Mouse (Mus musculus) intestine, postnatal 0 days (tissue): ENCODE results near the gene Vmn1r1. TPM values are rescaled to one million over a fixed set of nuclear protein-coding genes. Genes with fewer than 3 reads are reported as not detected.

Experiments
- ATAC-seq: fragments of 200-750 bp; cut with Nextera tagmentation; 2 replicates; pipeline ENCODE4 v1.8.0; 2017; ENCODE audit warnings: mild to moderate bottlenecking, moderate TSS enrichment, moderate library complexity
- H3K27ac ChIP-seq: fragments of 300-500 bp; sonication (generic); 2 replicates; pipeline ENCODE4 v1.5.1; 2014; ENCODE audit warnings: mild to moderate bottlenecking, low read depth, low read length, moderate library complexity
- H3K27me3 ChIP-seq: fragments of 300-500 bp; sonication (generic); replicated peaks from 2 replicates; pipeline ENCODE4 v1.6.1; 2014; ENCODE audit warnings: low read length, mixed read lengths; ENCODE audit not compliant: control insufficient read depth, insufficient read depth
- H3K36me3 ChIP-seq: fragments of 300-500 bp; sonication (generic); 2 replicates; pipeline ENCODE4 v1.6.1; 2014; ENCODE audit warnings: mild to moderate bottlenecking, moderate library complexity; ENCODE audit not compliant: control insufficient read depth, insufficient read depth
- H3K4me1 ChIP-seq: fragments of 300-500 bp; sonication (generic); replicated peaks from 2 replicates; pipeline ENCODE4 v1.6.1; 2014; ENCODE audit warnings: antibody characterized with exemption, low read length, mixed read lengths; ENCODE audit not compliant: control insufficient read depth, insufficient read depth
- H3K4me2 ChIP-seq: fragments of 300-500 bp; sonication (generic); replicated peaks from 2 replicates; pipeline ENCODE4 v1.6.1; 2014; ENCODE audit warnings: low read depth, mild to moderate bottlenecking, moderate library complexity
- H3K4me3 ChIP-seq: fragments of 300-500 bp; sonication (generic); 2 replicates; pipeline ENCODE4 v1.5.1; 2014; ENCODE audit warnings: low read depth, low read length
- H3K9ac ChIP-seq: fragments of 300-500 bp; sonication (generic); 2 replicates; pipeline ENCODE4 v1.6.1; 2014; ENCODE audit warnings: mild to moderate bottlenecking, low read depth, low read length
- H3K9me3 ChIP-seq: fragments of 300-500 bp; sonication (generic); 2 replicates; pipeline ENCODE4 v1.6.1; 2016; ENCODE audit warnings: mixed run types; ENCODE audit not compliant: control insufficient read depth
- CTCF ChIP-seq: sonication (generic); IDR thresholded peaks from 2 replicates; pipeline ENCODE4 v1.5.1; 2016; ENCODE audit warnings: low read depth, mild to moderate bottlenecking, control low read depth, antibody characterized with exemption, moderate library complexity
- WGBS: fragments of 180-500 bp; shearing (Covaris S2); extraction: QIAGEN DNeasy Blood & Tissue Kit; methylation state at CpG from one replicate; pipeline ENCODE4 v1.1.7; 2014; 5-methylcytosine and 5-hydroxymethylcytosine counted together
- polyA plus RNA-seq: library from polyadenylated mRNA; unstranded; fragments of >200 nt; fragmentation: Nextera tagmentation; extraction: Ambion mirVana; gene quantifications from 2 replicates; pipeline ENCODE4 v1.2.1, GENCODE M21; 2015

The Vmn1r1 gene
- polyA plus RNA-seq, 1 experiment from 2014 or later = not detected

DNA sequence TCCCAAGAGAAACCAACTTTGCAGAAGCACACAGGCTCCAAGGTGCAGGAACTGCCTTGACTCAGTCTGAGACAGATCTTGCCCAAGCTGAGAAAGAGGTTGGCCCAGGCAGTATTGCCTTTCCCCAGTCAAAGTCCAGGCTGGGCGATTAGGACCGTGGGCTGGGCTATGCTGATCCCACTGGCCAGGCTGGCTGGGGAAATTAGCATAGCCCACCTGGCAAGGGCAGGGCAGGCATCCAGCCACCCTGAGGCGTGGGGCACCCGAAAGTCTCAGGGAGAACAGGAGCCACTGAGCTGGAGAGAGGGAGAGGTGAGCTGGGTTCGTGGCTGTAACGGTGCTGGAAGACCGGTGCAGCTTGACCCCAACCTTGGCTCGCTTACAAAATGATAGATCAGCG is 24.3 kb downstream of the Vmn1r1 start:
- H3K9ac ChIP-seq = peak overlapping the region; percentile 13
- H3K4me3 ChIP-seq = peak overlapping the region; percentile 22
- H3K9me3 ChIP-seq = no peaks in the 10 kb centered on the region
- no peaks in the 10 kb centered on the region for H3K27me3 ChIP-seq
- peak overlapping the region; percentile 68 for H3K4me2 ChIP-seq
- peak overlapping the region; percentile 60 for H3K27ac ChIP-seq
- no peaks in the 10 kb centered on the region for H3K36me3 ChIP-seq
- WGBS = 25% methylated on average over 9 of the region's 9 CpGs
- TF ChIP-seq CTCF = no peak
- ATAC-seq = peak; percentile 94
- no peaks in the 10 kb centered on the region for H3K4me1 ChIP-seq

GRCm38 (mm10) chr1:182138172-182138571 is 26.1 kb downstream of the Vmn1r1 start:
- no peaks in the 10 kb centered on the region for H3K4me1 ChIP-seq
- no peak for ATAC-seq
- H3K4me2 ChIP-seq = no peak overlapping the region
- H3K4me3 ChIP-seq = no peak overlapping the region
- 80% methylated on average over 8 of the region's 8 CpGs for WGBS
- H3K27ac ChIP-seq = no peak overlapping the region
- no peaks in the 10 kb centered on the region for H3K27me3 ChIP-seq
- TF ChIP-seq CTCF = peak; percentile 38
- H3K9ac ChIP-seq = no peak overlapping the region
- no peaks in the 10 kb centered on the region for H3K9me3 ChIP-seq
- no peaks in the 10 kb centered on the region for H3K36me3 ChIP-seq

DNA sequence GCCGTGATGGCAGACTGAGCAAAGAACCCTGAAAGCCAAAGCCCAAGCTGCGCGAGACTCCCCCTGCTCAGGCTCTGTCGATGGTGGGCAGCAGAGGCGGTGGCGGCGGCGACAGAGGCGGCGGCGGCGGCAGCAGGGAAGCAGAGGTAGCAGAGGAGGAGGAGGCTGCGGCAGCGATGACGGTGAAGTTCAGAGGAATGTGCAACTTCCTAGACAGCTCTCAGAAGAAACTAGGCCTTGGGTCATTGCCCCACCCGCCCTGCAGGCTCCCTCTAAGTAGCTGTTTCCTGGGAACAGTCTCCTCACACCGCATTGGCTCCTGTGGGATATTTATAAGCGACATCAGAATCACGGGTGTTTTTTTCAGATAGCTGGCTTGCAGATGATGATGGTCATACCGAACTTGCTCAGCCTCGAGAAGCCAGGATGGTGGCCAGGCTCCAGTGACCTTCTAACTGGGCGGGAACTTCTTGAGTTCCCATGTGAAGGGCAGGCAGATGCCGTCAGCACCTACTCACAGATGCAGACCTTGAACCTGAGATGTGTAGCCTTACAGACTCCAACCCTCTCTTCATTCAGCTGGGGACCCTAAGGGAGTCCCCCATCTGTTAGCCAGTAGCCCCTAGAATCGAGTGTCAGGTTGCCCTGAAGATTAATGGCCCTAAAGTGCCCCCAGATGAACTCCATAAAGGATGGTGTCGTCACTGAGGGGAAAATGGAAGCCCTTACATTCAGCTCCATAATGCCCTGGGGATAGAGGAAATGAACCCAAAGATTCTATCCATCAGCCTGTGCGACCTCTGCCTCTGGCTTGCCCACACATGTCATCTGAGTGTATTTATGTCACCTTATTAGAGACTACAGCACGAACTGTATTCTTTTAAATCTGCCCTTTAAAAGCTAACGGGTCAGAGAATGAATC is 26.8 kb downstream of the Vmn1r1 start:
- Histone ChIP-seq H3K27me3 (no peaks in the 10 kb centered on the region), H3K9me3 (no peaks in the 10 kb centered on the region), H3K27ac (no peak overlapping the region), H3K4me2 (no peak overlapping the region), H3K36me3 (0 out of 2 replicates have a peak, but pooled peaks cover 5% of the 10 kb centered on the region), H3K9ac (no peak overlapping the region), H3K4me1 (no peaks in the 10 kb centered on the region), H3K4me3 (no peak overlapping the region)
- no peak for TF ChIP-seq CTCF
- WGBS = 47% methylated on average over 28 of the region's 28 CpGs
- ATAC-seq = no peak

GRCm38 (mm10) chr1:182130830-182131229 is 33.5 kb downstream of the Vmn1r1 start:
- H3K4me1 ChIP-seq = no peaks in the 10 kb centered on the region
- peak; percentile 81 for TF ChIP-seq CTCF
- no peak overlapping the region for H3K9ac ChIP-seq
- no peak overlapping the region for H3K27ac ChIP-seq
- no peaks in the 10 kb centered on the region for H3K27me3 ChIP-seq
- no peak overlapping the region for H3K4me2 ChIP-seq
- H3K4me3 ChIP-seq = no peak overlapping the region
- H3K9me3 ChIP-seq = no peaks in the 10 kb centered on the region
- no peak for ATAC-seq
- WGBS = 43% methylated on average over 2 of the region's 2 CpGs
- H3K36me3 ChIP-seq = peaks cover 28% of the 10 kb centered on the region; the same call in 1 of the 2 replicates

DNA sequence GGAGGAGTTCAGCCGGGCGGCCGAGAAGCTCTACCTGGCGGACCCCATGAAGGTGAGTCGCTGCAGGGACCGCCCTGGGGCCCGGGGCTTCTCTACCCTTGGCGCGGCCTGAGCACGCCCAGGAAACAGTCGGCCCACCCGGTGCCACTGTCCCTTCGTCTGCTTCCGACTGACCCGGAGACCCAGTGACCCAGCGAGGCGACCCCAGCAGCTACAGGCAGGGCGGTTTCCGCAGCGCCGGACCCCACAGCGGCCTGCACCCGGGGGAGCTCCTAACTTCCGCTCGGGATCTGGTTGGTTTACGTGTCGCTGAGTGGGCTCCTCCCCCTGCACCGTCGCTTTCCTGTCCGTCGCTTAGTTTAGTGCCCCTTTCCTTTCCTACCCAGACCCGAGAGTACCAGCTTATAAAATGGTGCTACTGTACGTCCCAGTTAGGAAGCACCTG is 39.3 kb downstream of the Vmn1r1 start:
- peak overlapping the region; percentile 86 for H3K27ac ChIP-seq
- peak overlapping the region; percentile 73 for H3K4me2 ChIP-seq
- no peaks in the 10 kb centered on the region for H3K9me3 ChIP-seq
- peak overlapping the region; percentile 92 for H3K9ac ChIP-seq
- no peak for TF ChIP-seq CTCF
- under 1% methylated on average over 28 of the region's 33 CpGs for WGBS
- peaks cover 9% of the 10 kb centered on the region; the same call in 1 of the 2 replicates for H3K36me3 ChIP-seq
- peaks cover 3% of the 10 kb centered on the region; the same call in 1 of the 2 replicates for H3K4me1 ChIP-seq
- H3K4me3 ChIP-seq = peak overlapping the region; percentile 90
- H3K27me3 ChIP-seq = no peaks in the 10 kb centered on the region
- ATAC-seq = peak; percentile 95

GRCm38 (mm10) chr1:182124506-182124905 is 39.8 kb downstream of the Vmn1r1 start, which contains the start of gene Srp9:
TSS of gene Srp9 (plus strand) at chr1:182124737.
- peak within 1 kb of the TSS; percentile 90 for H3K4me3 ChIP-seq
- H3K27me3 ChIP-seq = no peaks in the 10 kb centered on the region
- peak within 1 kb of the TSS; percentile 86 for H3K27ac ChIP-seq
- H3K9ac ChIP-seq = peak within 1 kb of the TSS; percentile 92
- peak within 1 kb of the TSS; percentile 73 for H3K4me2 ChIP-seq
- peak; percentile 99 for TF ChIP-seq CTCF
- H3K36me3 ChIP-seq = peaks cover 7% of the 10 kb centered on the region; the same call in 1 of the 2 replicates
- H3K9me3 ChIP-seq = no peaks in the 10 kb centered on the region
- under 1% methylated on average over 36 of the region's 37 CpGs for WGBS
- peaks cover 3% of the 10 kb centered on the region; the same call in 1 of the 2 replicates for H3K4me1 ChIP-seq
- peak; percentile 98 for ATAC-seq
